Mouse (Mus musculus): ENCODE measurements around the gene Caln1. TPM values are rescaled to one million over a fixed set of nuclear protein-coding genes. Genes with fewer than 3 reads are reported as not detected.

Gene Caln1
- 0.30 and 0.46 TPM in 2 replicates for polyA plus RNA-seq (2015; fragmentation: Nextera tagmentation; extraction: Ambion mirVana)

DNA sequence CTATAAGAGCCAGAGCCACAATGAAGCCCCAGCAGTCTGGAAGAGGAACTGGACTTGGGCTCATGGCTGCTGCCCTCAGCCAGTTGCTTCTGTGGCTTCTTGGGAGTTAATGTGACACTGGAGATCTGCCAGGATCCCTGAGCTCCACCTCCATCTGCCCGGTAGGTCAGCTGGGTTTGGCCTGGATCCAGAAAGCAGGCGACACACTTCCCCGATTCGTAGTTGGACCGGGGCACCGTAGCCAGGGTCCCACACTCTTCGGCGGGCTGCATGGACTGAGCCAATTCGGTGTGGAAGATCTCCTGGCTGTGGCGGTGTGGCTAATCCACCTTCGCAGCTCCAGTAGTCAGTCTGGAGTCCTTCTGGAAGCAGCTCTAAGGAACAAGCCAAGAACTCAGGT lies at the start of gene Caln1:
Gene Caln1, plus strand, starts transcription at position 219 of the 400 bp plus-strand sequence.
- no peak within 1 kb of the TSS for H3K4me2 ChIP-seq (ENCODE audit: low read depth, low read length)
- no peak for ATAC-seq (replicated peaks; ENCODE audit: extremely low read depth, insufficient read depth, low FRiP score)
- WGBS = 62% methylated on average over 11 of the region's 11 CpGs
- no peaks in the 10 kb centered on the region for H3K36me3 ChIP-seq (ENCODE audit: control insufficient read depth, insufficient read depth)
- H3K27me3 ChIP-seq (ENCODE audit: control insufficient read depth, insufficient read depth, low read length) = no peaks in the 10 kb centered on the region
- H3K4me1 ChIP-seq (ENCODE audit: control insufficient read depth, insufficient read depth, low read length) = no peaks in the 10 kb centered on the region
- H3K27ac ChIP-seq (ENCODE audit: low read length) = no peak within 1 kb of the TSS
- H3K9me3 ChIP-seq (replicated peaks; ENCODE audit: control insufficient read depth, low read length) = no peaks in the 10 kb centered on the region; the same call in 1 of the 2 replicates
- no peak within 1 kb of the TSS for H3K9ac ChIP-seq (ENCODE audit: low read length)
- no peak within 1 kb of the TSS for H3K4me3 ChIP-seq (ENCODE audit: low read length)

- no peaks in the 10 kb centered on the region for H3K4me1 ChIP-seq (ENCODE audit: control insufficient read depth, insufficient read depth, low read length)
- H3K27ac ChIP-seq (ENCODE audit: low read length) = no peak overlapping the region
- no peak overlapping the region for H3K9ac ChIP-seq (ENCODE audit: low read length)
- H3K4me2 ChIP-seq (ENCODE audit: low read depth, low read length) = no peak overlapping the region
- H3K4me3 ChIP-seq (ENCODE audit: low read length) = no peak overlapping the region
- peaks cover 6% of the 10 kb centered on the region for H3K36me3 ChIP-seq (ENCODE audit: control insufficient read depth, insufficient read depth)
- WGBS = 88% methylated on average over 5 of the region's 5 CpGs
- H3K27me3 ChIP-seq (ENCODE audit: control insufficient read depth, insufficient read depth, low read length) = no peaks in the 10 kb centered on the region
- no peak for ATAC-seq (replicated peaks; ENCODE audit: extremely low read depth, insufficient read depth, low FRiP score)
- H3K9me3 ChIP-seq (replicated peaks; ENCODE audit: control insufficient read depth, low read length) = peaks cover 10% of the 10 kb centered on the region; the same call in 1 of the 2 replicates
Observed at GRCm38 (mm10) chr5:130319783-130320182, 49.5 kb upstream of the Caln1 start.

- Histone ChIP-seq H3K9me3 (replicated peaks; ENCODE audit: control insufficient read depth, low read length) (peaks cover 11% of the 10 kb centered on the region; the same call in 1 of the 2 replicates), H3K27me3 (ENCODE audit: control insufficient read depth, insufficient read depth, low read length) (no peaks in the 10 kb centered on the region), H3K27ac (ENCODE audit: low read length) (no peak overlapping the region), H3K4me1 (ENCODE audit: control insufficient read depth, insufficient read depth, low read length) (no peaks in the 10 kb centered on the region), H3K4me2 (ENCODE audit: low read depth, low read length) (no peak overlapping the region), H3K4me3 (ENCODE audit: low read length) (no peak overlapping the region), H3K9ac (ENCODE audit: low read length) (no peak overlapping the region), H3K36me3 (ENCODE audit: control insufficient read depth, insufficient read depth) (peaks cover 12% of the 10 kb centered on the region)
- 70% methylated on average over 3 of the region's 3 CpGs for WGBS
- ATAC-seq (replicated peaks; ENCODE audit: extremely low read depth, insufficient read depth, low FRiP score) = no peak; the same call in 1 of the 2 replicates
Observed at GRCm38 (mm10) chr5:130320485-130320884, 48.8 kb upstream of the Caln1 start.

GRCm38 (mm10) chr5:130325486-130325885 lies 43.8 kb upstream of the Caln1 start:
- WGBS = 92% methylated on average over 8 of the region's 8 CpGs
- no peak overlapping the region for H3K9ac ChIP-seq (ENCODE audit: low read length)
- peaks cover 11% of the 10 kb centered on the region; the same call in 1 of the 2 replicates for H3K9me3 ChIP-seq (replicated peaks; ENCODE audit: control insufficient read depth, low read length)
- H3K27me3 ChIP-seq (ENCODE audit: control insufficient read depth, insufficient read depth, low read length) = no peaks in the 10 kb centered on the region
- peaks cover 15% of the 10 kb centered on the region for H3K36me3 ChIP-seq (ENCODE audit: control insufficient read depth, insufficient read depth)
- H3K4me3 ChIP-seq (ENCODE audit: low read length) = no peak overlapping the region
- no peak overlapping the region for H3K4me2 ChIP-seq (ENCODE audit: low read depth, low read length)
- ATAC-seq (replicated peaks; ENCODE audit: extremely low read depth, insufficient read depth, low FRiP score) = no peak
- no peak overlapping the region for H3K27ac ChIP-seq (ENCODE audit: low read length)
- H3K4me1 ChIP-seq (ENCODE audit: control insufficient read depth, insufficient read depth, low read length) = no peaks in the 10 kb centered on the region

DNA sequence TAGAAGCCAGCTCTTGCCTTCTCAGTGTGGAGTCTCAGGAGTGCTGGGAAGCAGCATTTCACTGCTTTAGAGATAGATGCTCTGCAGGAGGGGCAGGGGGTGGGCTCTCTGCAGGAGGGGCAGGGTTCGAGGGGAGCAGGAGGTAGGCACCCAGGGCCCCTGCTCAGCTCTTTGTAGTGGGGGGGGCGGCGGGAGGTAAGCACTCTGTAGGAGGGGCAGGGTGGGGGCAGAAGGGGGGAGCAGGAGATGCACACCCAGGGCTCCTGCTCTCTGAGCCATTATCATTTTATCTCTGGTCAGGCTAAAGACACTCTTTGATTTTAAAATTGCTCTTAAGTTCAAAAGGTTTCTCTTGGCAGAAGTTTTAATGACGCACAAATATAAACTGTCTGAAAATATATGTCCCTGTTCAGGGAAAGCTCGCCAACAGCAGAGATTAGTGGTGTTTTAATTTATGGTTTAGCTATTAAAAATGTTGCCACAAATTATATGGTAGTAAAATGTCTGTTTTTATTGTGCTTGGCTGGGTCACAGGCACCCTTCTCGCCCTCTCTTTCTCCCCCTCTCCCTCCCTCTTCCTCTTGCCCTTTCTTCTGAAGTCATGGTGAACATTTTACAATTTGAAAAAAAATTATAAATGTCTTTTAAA lies 41.5 kb upstream of the Caln1 start:
- no peak overlapping the region for H3K27ac ChIP-seq (ENCODE audit: low read length)
- H3K36me3 ChIP-seq (ENCODE audit: control insufficient read depth, insufficient read depth) = peaks cover 15% of the 10 kb centered on the region
- no peaks in the 10 kb centered on the region for H3K27me3 ChIP-seq (ENCODE audit: control insufficient read depth, insufficient read depth, low read length)
- no peaks in the 10 kb centered on the region for H3K4me1 ChIP-seq (ENCODE audit: control insufficient read depth, insufficient read depth, low read length)
- H3K4me3 ChIP-seq (ENCODE audit: low read length) = no peak overlapping the region
- no peak for ATAC-seq (replicated peaks; ENCODE audit: extremely low read depth, insufficient read depth, low FRiP score)
- no peak overlapping the region for H3K4me2 ChIP-seq (ENCODE audit: low read depth, low read length)
- 72% methylated on average over 6 of the region's 6 CpGs for whole genome bisulfite sequencing
- H3K9me3 ChIP-seq (replicated peaks; ENCODE audit: control insufficient read depth, low read length) = peaks cover 11% of the 10 kb centered on the region; the same call in 1 of the 2 replicates
- no peak overlapping the region for H3K9ac ChIP-seq (ENCODE audit: low read length)

GRCm38 (mm10) chr5:130328366-130328765 lies 40.9 kb upstream of the Caln1 start:
- no peak for ATAC-seq (replicated peaks; ENCODE audit: extremely low read depth, insufficient read depth, low FRiP score)
- H3K4me2 ChIP-seq (ENCODE audit: low read depth, low read length) = no peak overlapping the region
- WGBS = 88% methylated on average over 9 of the region's 9 CpGs
- H3K9me3 ChIP-seq (replicated peaks; ENCODE audit: control insufficient read depth, low read length) = peaks cover 11% of the 10 kb centered on the region; the same call in 1 of the 2 replicates
- H3K4me3 ChIP-seq (ENCODE audit: low read length) = no peak overlapping the region
- H3K27ac ChIP-seq (ENCODE audit: low read length) = no peak overlapping the region
- H3K36me3 ChIP-seq (ENCODE audit: control insufficient read depth, insufficient read depth) = peaks cover 15% of the 10 kb centered on the region
- no peak overlapping the region for H3K9ac ChIP-seq (ENCODE audit: low read length)
- no peaks in the 10 kb centered on the region for H3K4me1 ChIP-seq (ENCODE audit: control insufficient read depth, insufficient read depth, low read length)
- H3K27me3 ChIP-seq (ENCODE audit: control insufficient read depth, insufficient read depth, low read length) = no peaks in the 10 kb centered on the region

DNA sequence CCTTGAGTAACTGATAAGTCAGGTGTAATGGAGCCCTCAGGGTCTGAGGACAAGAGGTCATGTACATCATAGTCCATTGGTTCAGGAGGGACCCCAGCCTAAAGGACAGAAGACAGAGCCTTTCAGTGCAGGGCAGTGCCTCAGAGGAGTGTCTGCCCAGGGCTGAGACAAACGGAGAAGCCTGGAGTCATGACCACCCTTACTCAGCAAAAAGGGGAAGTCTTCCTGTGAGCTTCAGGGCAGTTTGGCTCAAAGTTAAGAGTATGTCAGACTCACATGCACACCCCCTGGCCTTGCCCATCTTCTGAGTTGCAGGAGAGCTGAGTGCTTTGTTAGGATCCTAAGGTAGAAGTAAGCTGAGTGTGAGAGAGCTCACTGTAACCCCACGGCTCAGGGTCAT lies 39.4 kb upstream of the Caln1 start:
- Histone ChIP-seq H3K4me2 (ENCODE audit: low read depth, low read length) (no peak overlapping the region), H3K27me3 (ENCODE audit: control insufficient read depth, insufficient read depth, low read length) (no peaks in the 10 kb centered on the region), H3K27ac (ENCODE audit: low read length) (no peak overlapping the region), H3K4me3 (ENCODE audit: low read length) (no peak overlapping the region), H3K36me3 (ENCODE audit: control insufficient read depth, insufficient read depth) (peaks cover 9% of the 10 kb centered on the region), H3K9ac (ENCODE audit: low read length) (no peak overlapping the region), H3K4me1 (ENCODE audit: control insufficient read depth, insufficient read depth, low read length) (no peaks in the 10 kb centered on the region), H3K9me3 (replicated peaks; ENCODE audit: control insufficient read depth, low read length) (peaks cover under 1% of the 10 kb centered on the region; the same call in 1 of the 2 replicates)
- 68% methylated on average over 2 of the region's 2 CpGs for WGBS
- no peak for ATAC-seq (replicated peaks; ENCODE audit: extremely low read depth, insufficient read depth, low FRiP score)

DNA sequence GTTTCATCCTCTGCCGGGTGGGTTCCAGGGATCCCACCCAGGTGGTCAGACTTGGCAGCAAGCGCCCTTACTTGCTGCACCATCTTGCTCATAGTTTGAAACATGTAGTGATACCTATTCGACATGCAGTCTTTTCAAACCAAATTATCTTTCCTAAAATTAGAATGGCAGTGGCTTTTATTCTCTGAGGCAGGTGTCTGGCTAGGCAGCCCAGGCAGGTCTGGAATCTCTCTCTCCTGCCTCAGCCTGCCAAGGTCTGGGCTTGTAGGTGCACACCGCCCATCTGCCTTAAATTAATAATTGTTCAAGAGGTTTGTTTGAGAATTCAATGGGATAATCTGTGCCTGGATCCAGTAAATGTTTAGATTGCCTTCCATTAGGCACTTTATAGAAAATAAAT lies 38.5 kb upstream of the Caln1 start:
- no peaks in the 10 kb centered on the region for H3K27me3 ChIP-seq (ENCODE audit: control insufficient read depth, insufficient read depth, low read length)
- H3K36me3 ChIP-seq (ENCODE audit: control insufficient read depth, insufficient read depth) = peaks cover 10% of the 10 kb centered on the region
- ATAC-seq (replicated peaks; ENCODE audit: extremely low read depth, insufficient read depth, low FRiP score) = no peak
- H3K9ac ChIP-seq (ENCODE audit: low read length) = no peak overlapping the region
- no peak overlapping the region for H3K27ac ChIP-seq (ENCODE audit: low read length)
- peaks cover 3% of the 10 kb centered on the region; the same call in 1 of the 2 replicates for H3K9me3 ChIP-seq (replicated peaks; ENCODE audit: control insufficient read depth, low read length)
- H3K4me1 ChIP-seq (ENCODE audit: control insufficient read depth, insufficient read depth, low read length) = no peaks in the 10 kb centered on the region
- H3K4me3 ChIP-seq (ENCODE audit: low read length) = no peak overlapping the region
- WGBS = 81% methylated on average over 4 of the region's 4 CpGs
- H3K4me2 ChIP-seq (ENCODE audit: low read depth, low read length) = no peak overlapping the region

GRCm38 (mm10) chr5:130331206-130331605 lies 38.0 kb upstream of the Caln1 start:
- Histone ChIP-seq H3K27ac (ENCODE audit: low read length) (no peak overlapping the region), H3K36me3 (ENCODE audit: control insufficient read depth, insufficient read depth) (peaks cover 11% of the 10 kb centered on the region), H3K4me1 (ENCODE audit: control insufficient read depth, insufficient read depth, low read length) (no peaks in the 10 kb centered on the region), H3K27me3 (ENCODE audit: control insufficient read depth, insufficient read depth, low read length) (no peaks in the 10 kb centered on the region), H3K9ac (ENCODE audit: low read length) (no peak overlapping the region), H3K9me3 (replicated peaks; ENCODE audit: control insufficient read depth, low read length) (peaks cover 3% of the 10 kb centered on the region; the same call in 1 of the 2 replicates), H3K4me3 (ENCODE audit: low read length) (no peak overlapping the region), H3K4me2 (ENCODE audit: low read depth, low read length) (no peak overlapping the region)
- WGBS = 70% methylated on average over 4 of the region's 4 CpGs
- no peak for ATAC-seq (replicated peaks; ENCODE audit: extremely low read depth, insufficient read depth, low FRiP score)

All from heart, embryonic 16.5 days (tissue).